In the genomic region with DNA sequence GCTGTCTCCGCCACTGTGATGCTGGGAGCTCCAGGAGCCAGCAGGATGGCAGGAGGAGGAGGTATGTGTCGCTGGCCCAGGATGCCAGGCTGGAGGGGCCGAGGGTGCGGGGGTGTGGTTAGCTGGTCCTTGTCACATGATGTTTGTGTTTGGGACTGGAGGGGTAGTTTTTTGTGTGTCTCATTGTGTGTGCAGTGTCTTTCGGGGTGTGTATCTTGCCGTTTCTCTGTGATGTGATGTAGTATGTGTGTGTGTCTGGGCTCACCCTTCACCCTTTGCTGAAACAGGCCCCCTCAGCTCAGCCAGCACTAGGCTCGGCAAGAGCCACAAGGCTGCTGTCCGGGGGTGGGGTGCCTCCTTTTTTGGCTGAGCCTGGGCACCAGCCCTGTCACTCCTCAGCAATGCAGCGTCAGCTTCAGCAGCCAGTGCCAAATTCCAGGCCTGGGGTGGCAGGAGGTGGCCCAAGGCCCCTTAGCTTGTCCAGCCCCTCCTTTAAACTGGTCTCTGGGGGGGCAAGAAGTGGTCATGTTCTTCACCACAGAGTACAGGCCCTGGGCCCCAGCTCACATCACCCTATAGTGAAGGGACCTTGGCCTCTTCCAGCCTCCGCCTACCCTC, we compare ENCODE assay signal across 9 mouse cellular contexts. TPM values are rescaled to one million over a fixed set of nuclear protein-coding genes. Genes with fewer than 3 reads are reported as not detected.
DNase-seq lines count a peak whose midpoint lies in the region; ATAC-seq and TF ChIP-seq lines count a peak whose summit lies in the region.
"Had no signal": no experiment of that assay in that cellular context is flagged by ENCODE, and none has a peak within 500 bp of the region (broad histone marks: within the 10 kb centered on the region; RNA-seq: fewer than 3 reads in every experiment).

No protein-coding gene starts in this region.

- TF ChIP-seq CTCF in heart, postnatal 0 days (IDR thresholded peaks at IDR 0.05; ENCODE audit: low read depth) = no peak
- no peak for TF ChIP-seq CTCF in liver, postnatal 0 days (IDR thresholded peaks at IDR 0.05; ENCODE audit: low read depth)

- ATAC-seq in heart, postnatal 0 days (ENCODE audit: insufficient read depth, low read depth) = peak; percentile 22; the same call in 1 of the 2 replicates
- no peak for ATAC-seq in liver, postnatal 0 days
- ATAC-seq in stomach, embryonic 14.5 days (ENCODE audit: insufficient number of reproducible peaks, insufficient read depth, low FRiP score, low read depth) = peak; percentile 31; the same call in 1 of the 2 replicates

- H3K9ac ChIP-seq in ES-E14 (ENCODE audit: insufficient read depth, low read depth, low read length, poor library complexity, severe bottlenecking) = peak overlapping the region; percentile 32; the same call in 1 of the 2 replicates
- 0 out of 2 replicates have a peak overlapping the region, but pooled peaks have one; percentile 13 for H3K9ac ChIP-seq in heart, postnatal 0 days (replicated peaks; ENCODE audit: low read depth, low read length)
- H3K9ac ChIP-seq in liver, postnatal 0 days (replicated peaks) = peak overlapping the region; percentile 48
- H3K9ac ChIP-seq in stomach, embryonic 14.5 days (replicated peaks; ENCODE audit: low read depth, low read length) = no peak overlapping the region

- peak; percentile 41 for DNase-seq in gastrocnemius, postnatal 10 days
- DNase-seq in gastrocnemius, postnatal 4 days (ENCODE audit: low spot score in 2 of 2) = no peak
- DNase-seq in ES-E14 (ENCODE audit: low read depth, low spot score) = no peak
- no peak for DNase-seq in embryonic facial prominence, embryonic 10.5 days (ENCODE audit: low spot score)
- DNase-seq in heart, postnatal 0 days (ENCODE audit: low spot score) = no peak
- no peak for DNase-seq in liver, postnatal 0 days
- no peak for DNase-seq in layer of hippocampus, adult 11-12 months (ENCODE audit: low spot score)

- TF ChIP-seq EP300 in heart, postnatal 0 days (IDR thresholded peaks at IDR 0.05; ENCODE audit: low read depth) = no peak
- no peak for TF ChIP-seq EP300 in liver, postnatal 0 days (IDR thresholded peaks at IDR 0.05; ENCODE audit: low read depth)

- H3K27me3 ChIP-seq in embryonic facial prominence, embryonic 10.5 days (replicated peaks; ENCODE audit: low read depth, poor library complexity, severe bottlenecking) = no peaks in the 10 kb centered on the region
- H3K27me3 ChIP-seq in heart, postnatal 0 days (ENCODE audit: control insufficient read depth, insufficient read depth, low read length) = no peaks in the 10 kb centered on the region
- no peaks in the 10 kb centered on the region for H3K27me3 ChIP-seq in liver, postnatal 0 days (ENCODE audit: insufficient read depth, low read length)
- H3K27me3 ChIP-seq in stomach, embryonic 14.5 days (ENCODE audit: control insufficient read depth, insufficient read depth, low read length) = no peaks in the 10 kb centered on the region

- H3K4me1 ChIP-seq in ES-E14 (ENCODE audit: control insufficient read depth in 2 of 2, insufficient read depth in 2 of 2, low read length in 2 of 2, poor library complexity in 1 of 2) = peaks cover 4 to 22% of the 10 kb centered on the region in 2 experiments; a peak in 3 of 4 replicates
- peaks cover 37% of the 10 kb centered on the region for H3K4me1 ChIP-seq in embryonic facial prominence, embryonic 10.5 days
- peaks cover 15% of the 10 kb centered on the region for H3K4me1 ChIP-seq in heart, postnatal 0 days (ENCODE audit: control insufficient read depth, insufficient read depth)
- peaks cover 38% of the 10 kb centered on the region for H3K4me1 ChIP-seq in liver, postnatal 0 days (ENCODE audit: insufficient read depth)
- H3K4me1 ChIP-seq in stomach, embryonic 14.5 days (ENCODE audit: control insufficient read depth, insufficient read depth, low read length) = peaks cover 23% of the 10 kb centered on the region

- peak overlapping the region; percentile 47 to 52; a peak in 3 of 4 replicates for H3K4me3 ChIP-seq in ES-E14 (ENCODE audit: insufficient read depth in 1 of 2, low read depth in 1 of 2, low read length in 2 of 2, poor library complexity in 1 of 2, severe bottlenecking in 1 of 2)
- peak overlapping the region; percentile 61 for H3K4me3 ChIP-seq in embryonic facial prominence, embryonic 10.5 days
- peak overlapping the region; percentile 35 for H3K4me3 ChIP-seq in heart, postnatal 0 days (ENCODE audit: low read depth, low read length)
- no peak overlapping the region for H3K4me3 ChIP-seq in liver, postnatal 0 days (ENCODE audit: low read depth, low read length)
- H3K4me3 ChIP-seq in stomach, embryonic 14.5 days (ENCODE audit: low read depth, low read length) = peak overlapping the region; percentile 22

- in situ Hi-C loops in ES-E14 (cut with MboI; ENCODE audit: low sequenced_read_pairs in 2 of 2, unreplicated experiment in 2 of 2) = no loop called here

- peak overlapping the region; percentile 52 for H3K4me2 ChIP-seq in heart, postnatal 0 days (ENCODE audit: low read depth, low read length)
- H3K4me2 ChIP-seq in liver, postnatal 0 days (ENCODE audit: low read depth, low read length) = peak overlapping the region; percentile 62
- peak overlapping the region; percentile 45 for H3K4me2 ChIP-seq in stomach, embryonic 14.5 days (replicated peaks; ENCODE audit: low read depth, low read length)

- H3K36me3 ChIP-seq in ES-E14 (ENCODE audit: control insufficient read depth, insufficient read depth, low read length, poor library complexity, severe bottlenecking) = peaks cover 56% of the 10 kb centered on the region
- H3K36me3 ChIP-seq in embryonic facial prominence, embryonic 10.5 days (replicated peaks) = peaks cover 80% of the 10 kb centered on the region
- peaks cover 69% of the 10 kb centered on the region for H3K36me3 ChIP-seq in heart, postnatal 0 days (replicated peaks; ENCODE audit: control insufficient read depth, insufficient read depth, low read length)
- H3K36me3 ChIP-seq in liver, postnatal 0 days (replicated peaks; ENCODE audit: insufficient read depth, low read length) = peaks cover 90% of the 10 kb centered on the region
- peaks cover 67% of the 10 kb centered on the region for H3K36me3 ChIP-seq in stomach, embryonic 14.5 days (ENCODE audit: control insufficient read depth, insufficient read depth, low read length)

- 35% methylated on average over 10 of the region's 10 CpGs for WGBS in embryonic facial prominence, embryonic 10.5 days
- WGBS in heart, postnatal 0 days = 29% methylated on average over 10 of the region's 10 CpGs
- WGBS in liver, postnatal 0 days (ENCODE audit: insufficient replicate concordance) = 66% methylated on average over 10 of the region's 10 CpGs
- 29% methylated on average over 10 of the region's 10 CpGs for WGBS in stomach, embryonic 14.5 days

- no peaks in the 10 kb centered on the region for H3K9me3 ChIP-seq in ES-E14 (ENCODE audit: control insufficient read depth, insufficient read depth, low read depth, low read length)
- H3K9me3 ChIP-seq in embryonic facial prominence, embryonic 10.5 days = no peaks in the 10 kb centered on the region
- no peaks in the 10 kb centered on the region for H3K9me3 ChIP-seq in heart, postnatal 0 days (replicated peaks; ENCODE audit: control insufficient read depth, low read length)
- H3K9me3 ChIP-seq in liver, postnatal 0 days (ENCODE audit: low read length) = no peaks in the 10 kb centered on the region
- H3K9me3 ChIP-seq in stomach, embryonic 14.5 days (ENCODE audit: control insufficient read depth, low read depth, low read length) = no peaks in the 10 kb centered on the region

- H3K27ac ChIP-seq in ES-E14 (ENCODE audit: insufficient read depth, low read depth, low read length, poor library complexity, severe bottlenecking) = no peak overlapping the region
- H3K27ac ChIP-seq in embryonic facial prominence, embryonic 10.5 days (replicated peaks) = peak overlapping the region; percentile 84
- peak overlapping the region; percentile 80 for H3K27ac ChIP-seq in heart, postnatal 0 days (ENCODE audit: low read depth)
- peak overlapping the region; percentile 61; the same call in 1 of the 2 replicates for H3K27ac ChIP-seq in liver, postnatal 0 days (ENCODE audit: low read depth)
- H3K27ac ChIP-seq in stomach, embryonic 14.5 days (ENCODE audit: low read length) = peak overlapping the region; percentile 34; the same call in 1 of the 2 replicates

TF ChIP-seq in ES-E14, 5 proteins besides CTCF, POLR2A, EP300 and RAD21:
- TF ChIP-seq MAFK (IDR thresholded peaks at IDR 0.05; ENCODE audit: insufficient read depth, low read depth, low read length) (no peak), HCFC1 (IDR thresholded peaks at IDR 0.05; ENCODE audit: borderline replicate concordance, insufficient read depth, low read length) (no peak), ZC3H11A (IDR thresholded peaks at IDR 0.05; ENCODE audit: borderline replicate concordance, low read depth, low read length) (no peak), ZNF384 (IDR thresholded peaks at IDR 0.05; ENCODE audit: low read depth, low read length) (no peak), CHD2 (IDR thresholded peaks at IDR 0.05; ENCODE audit: low read depth, low read length) (no peak)

RNA-seq across cellular contexts. Expression of a gene that starts 35.1 kb away (rescaled TPM):
- total RNA-seq in gastrocnemius, postnatal 10 days (2021) = 10 to 100 TPM; 13.5 to 18.9 TPM
- total RNA-seq in gastrocnemius, postnatal 4 days (2021) = 10 to 100 TPM; 29.9 to 30.9 TPM
- 22.6 and 26.3 TPM in 2 replicates for total RNA-seq in ES-E14 (2012; rRNA removed)
- 2.4 TPM in 2 replicates for polyA plus RNA-seq in embryonic facial prominence, embryonic 10.5 days (2016; fragmentation: Nextera tagmentation; extraction: Ambion mirVana)
- total RNA-seq in heart, postnatal 0 days (2014; rRNA removed; ENCODE audit: low replicate concordance) = 44.0 and 53.5 TPM in 2 replicates
- 3.7 and 3.8 TPM in 2 replicates for polyA plus RNA-seq in heart, postnatal 0 days (2015; fragmentation: Nextera tagmentation; extraction: Ambion mirVana)
- 5.6 and 5.7 TPM in 2 replicates for polyA plus RNA-seq in liver, postnatal 0 days (2015; fragmentation: Nextera tagmentation; extraction: Ambion mirVana)
- polyA plus RNA-seq in stomach, embryonic 14.5 days (2014; fragmentation: Nextera tagmentation; extraction: Ambion mirVana) = 6.4 and 6.5 TPM in 2 replicates

RNA-seq across cellular contexts. Expression of a gene that starts 49.7 kb away (rescaled TPM):
- not detected for total RNA-seq in gastrocnemius, postnatal 10 days (2021)
- total RNA-seq in gastrocnemius, postnatal 4 days (2021) = not detected
- total RNA-seq in ES-E14 (2012; rRNA removed) = 0.36 and 0.63 TPM in 2 replicates
- 0.35 and 0.54 TPM in 2 replicates for polyA plus RNA-seq in embryonic facial prominence, embryonic 10.5 days (2016; fragmentation: Nextera tagmentation; extraction: Ambion mirVana)
- not detected in 2 replicates for total RNA-seq in heart, postnatal 0 days (2014; rRNA removed; ENCODE audit: low replicate concordance)
- 0.45 TPM in 2 replicates for polyA plus RNA-seq in heart, postnatal 0 days (2015; fragmentation: Nextera tagmentation; extraction: Ambion mirVana)
- polyA plus RNA-seq in liver, postnatal 0 days (2015; fragmentation: Nextera tagmentation; extraction: Ambion mirVana) = 0.20 and 0.25 TPM in 2 replicates
- 0.35 TPM in 1 of 2 replicates, not detected in the other for polyA plus RNA-seq in stomach, embryonic 14.5 days (2014; fragmentation: Nextera tagmentation; extraction: Ambion mirVana)
- total RNA-seq: MEL had no signal
